Mouse (Mus musculus): ENCODE results near the gene Ros1.

The Ros1 gene

GRCm38 (mm10) chr10:52159704-52160103, 35.3 kb downstream of the Ros1 start:
- DNase-seq (ENCODE audit: low read depth, low spot score), result no peak

GRCm38 (mm10) chr10:52133354-52134074, 61.5 kb downstream of the Ros1 start:
- DNase-seq (ENCODE audit: low read depth, low spot score), result no peak

- DNase-seq (ENCODE audit: low read depth, low spot score), result no peak
Observed at GRCm38 (mm10) chr10:52130762-52131161, 64.3 kb downstream of the Ros1 start.

- DNase-seq (ENCODE audit: low read depth, low spot score), result no peak
Observed at GRCm38 (mm10) chr10:52128874-52129412, 66.1 kb downstream of the Ros1 start.

GRCm38 (mm10) chr10:52106164-52106757, 88.8 kb downstream of the Ros1 start:
- DNase-seq (ENCODE audit: low read depth, low spot score), result peak; percentile 13

GRCm38 (mm10) chr10:52101273-52101672, 93.8 kb downstream of the Ros1 start:
- no peak for DNase-seq (ENCODE audit: low read depth, low spot score)

GRCm38 (mm10) chr10:52092181-52092580, 102.9 kb downstream of the Ros1 start:
- DNase-seq (ENCODE audit: low read depth, low spot score), result no peak

- DNase-seq (ENCODE audit: low read depth, low spot score), result no peak
Observed at GRCm38 (mm10) chr10:52086681-52087080, 108.4 kb downstream of the Ros1 start.

- peak; percentile 13 for DNase-seq (ENCODE audit: low read depth, low spot score)
Observed at GRCm38 (mm10) chr10:52072482-52072881, 122.6 kb downstream of the Ros1 start.

- DNase-seq (ENCODE audit: low read depth, low spot score), result no peak
Observed at GRCm38 (mm10) chr10:52048287-52048686, 146.8 kb downstream of the Ros1 start.

- no peak for DNase-seq (ENCODE audit: low read depth, low spot score)
Observed at GRCm38 (mm10) chr10:52043086-52043485, 152.0 kb downstream of the Ros1 start.

GRCm38 (mm10) chr10:52039392-52039791, 155.7 kb downstream of the Ros1 start:
- DNase-seq (ENCODE audit: low read depth, low spot score), result no peak

GRCm38 (mm10) chr10:52033729-52034128, 161.3 kb downstream of the Ros1 start:
- DNase-seq (ENCODE audit: low read depth, low spot score), result no peak

- DNase-seq (ENCODE audit: low read depth, low spot score), result no peak
Observed at GRCm38 (mm10) chr10:52029421-52030080, 165.5 kb downstream of the Ros1 start.

- no peak for DNase-seq (ENCODE audit: low read depth, low spot score)
Observed at GRCm38 (mm10) chr10:52028561-52029370, 166.3 kb downstream of the Ros1 start.

- no peak for DNase-seq (ENCODE audit: low read depth, low spot score)
Observed at GRCm38 (mm10) chr10:52027161-52028035, 167.6 kb downstream of the Ros1 start.

GRCm38 (mm10) chr10:52025821-52026220, 169.2 kb downstream of the Ros1 start:
- no peak for DNase-seq (ENCODE audit: low read depth, low spot score)

GRCm38 (mm10) chr10:52025291-52025690, 169.8 kb downstream of the Ros1 start:
- DNase-seq (ENCODE audit: low read depth, low spot score), result no peak

- no peak for DNase-seq (ENCODE audit: low read depth, low spot score)
Observed at GRCm38 (mm10) chr10:52024053-52024410, 171.0 kb downstream of the Ros1 start.

GRCm38 (mm10) chr10:52023213-52024052, 171.6 kb downstream of the Ros1 start:
- DNase-seq (ENCODE audit: low read depth, low spot score), result no peak

Measured in WW6 (cell line).